Mouse (Mus musculus) fibroblast of lung, adult 2 months (primary cell): ENCODE data around the gene Bmpr1a.
A peak's percentile ranks its signal among the peaks of the same experiment; 100 is the strongest.

Experiments used
- DNase-seq: peaks from one replicate; pipeline ENCODE4 v3.0.0-alpha.2; 2011; ENCODE audit warnings: low read depth

Gene Bmpr1a

GRCm38 (mm10) chr14:34505309-34505708 lies 2.2 kb upstream of the Bmpr1a start:
- DNase-seq: no peak

GRCm38 (mm10) chr14:34504377-34504776 lies 1.2 kb upstream of the Bmpr1a start:
- no peak for DNase-seq

- DNase-seq: no peak
Measured at GRCm38 (mm10) chr14:34503759-34504158, 618 bp upstream of the Bmpr1a start.

GRCm38 (mm10) chr14:34502475-34503324 lies 441 bp downstream of the Bmpr1a start:
- DNase-seq: no peak

GRCm38 (mm10) chr14:34501804-34502474 lies 1.2 kb downstream of the Bmpr1a start:
- no peak for DNase-seq

- no peak for DNase-seq
Measured at GRCm38 (mm10) chr14:34501447-34501803, 1.7 kb downstream of the Bmpr1a start.

GRCm38 (mm10) chr14:34500309-34500708 lies 2.8 kb downstream of the Bmpr1a start:
- no peak for DNase-seq

- DNase-seq: no peak
Measured at GRCm38 (mm10) chr14:34499664-34500063, 3.5 kb downstream of the Bmpr1a start.

- no peak for DNase-seq
Measured at GRCm38 (mm10) chr14:34497346-34497745, 5.8 kb downstream of the Bmpr1a start.

- no peak for DNase-seq
Measured at GRCm38 (mm10) chr14:34493682-34494081, 9.5 kb downstream of the Bmpr1a start.

- no peak for DNase-seq
Measured at GRCm38 (mm10) chr14:34492688-34493087, 10.5 kb downstream of the Bmpr1a start.

- DNase-seq: no peak
Measured at GRCm38 (mm10) chr14:34490965-34491364, 12.2 kb downstream of the Bmpr1a start.

GRCm38 (mm10) chr14:34489928-34490327 lies 13.2 kb downstream of the Bmpr1a start:
- DNase-seq: no peak

GRCm38 (mm10) chr14:34486169-34486568 lies 17.0 kb downstream of the Bmpr1a start:
- no peak for DNase-seq

GRCm38 (mm10) chr14:34483469-34484341 lies 19.4 kb downstream of the Bmpr1a start:
- no peak for DNase-seq

GRCm38 (mm10) chr14:34471591-34471990 lies 31.6 kb downstream of the Bmpr1a start:
- DNase-seq: no peak

GRCm38 (mm10) chr14:34466291-34466690 lies 36.9 kb downstream of the Bmpr1a start:
- no peak for DNase-seq

GRCm38 (mm10) chr14:34459386-34459785 lies 43.8 kb downstream of the Bmpr1a start:
- DNase-seq: no peak

- DNase-seq: peak; percentile 53
Measured at GRCm38 (mm10) chr14:34458880-34459279, 44.3 kb downstream of the Bmpr1a start.

GRCm38 (mm10) chr14:34454282-34454681 lies 48.9 kb downstream of the Bmpr1a start:
- no peak for DNase-seq

- DNase-seq: no peak
Measured at GRCm38 (mm10) chr14:34453648-34454047, 49.5 kb downstream of the Bmpr1a start.

- no peak for DNase-seq
Measured at GRCm38 (mm10) chr14:34451872-34452271, 51.3 kb downstream of the Bmpr1a start.
